Mouse (Mus musculus) midbrain, embryonic 10.5 days (tissue): ENCODE measurements around the gene Cenpv. TPM values are rescaled to one million over a fixed set of nuclear protein-coding genes. Genes with fewer than 3 reads are reported as not detected.

Experiments
- DNase-seq: peaks from one replicate; pipeline ENCODE4 v3.0.0-alpha.2; 2017; ENCODE audit warnings: low spot score
- H3K27ac ChIP-seq: fragments of 300-500 bp; sonication (generic); replicated peaks from 2 replicates; pipeline ENCODE4 v1.5.1; 2016; ENCODE audit warnings: mild to moderate bottlenecking
- H3K27me3 ChIP-seq: fragments of 300-500 bp; sonication (generic); 2 replicates; pipeline ENCODE4 v1.6.1; 2016; ENCODE audit warnings: low read depth, mild to moderate bottlenecking; ENCODE audit not compliant: poor library complexity, severe bottlenecking
- H3K36me3 ChIP-seq: fragments of 300-500 bp; sonication (generic); 2 replicates; pipeline ENCODE4 v1.6.1; 2016; ENCODE audit warnings: mild to moderate bottlenecking, moderate library complexity
- H3K4me1 ChIP-seq: fragments of 300-500 bp; sonication (generic); 2 replicates; pipeline ENCODE4 v1.6.1; 2016
- H3K4me3 ChIP-seq: fragments of 300-500 bp; sonication (generic); 2 replicates; pipeline ENCODE4 v1.5.1; 2016; ENCODE audit warnings: mild to moderate bottlenecking, moderate library complexity
- H3K9me3 ChIP-seq: fragments of 300-500 bp; sonication (generic); replicated peaks from 2 replicates; pipeline ENCODE4 v1.6.1; 2016; ENCODE audit warnings: mild to moderate bottlenecking
- WGBS: fragments of 180-500 bp; shearing (Covaris S2); methylation state at CpG from one replicate; pipeline ENCODE4 v1.1.7; 2016; 5-methylcytosine and 5-hydroxymethylcytosine counted together
- polyA plus RNA-seq: library from polyadenylated mRNA; unstranded; fragments of >200 nt; fragmentation: Nextera tagmentation; extraction: Ambion mirVana; gene quantifications from 2 replicates; pipeline ENCODE4 v1.2.1, GENCODE M21; 2016

Gene Cenpv
- polyA plus RNA-seq, 1 experiment from 2014 or later: 41.7 TPM

DNA sequence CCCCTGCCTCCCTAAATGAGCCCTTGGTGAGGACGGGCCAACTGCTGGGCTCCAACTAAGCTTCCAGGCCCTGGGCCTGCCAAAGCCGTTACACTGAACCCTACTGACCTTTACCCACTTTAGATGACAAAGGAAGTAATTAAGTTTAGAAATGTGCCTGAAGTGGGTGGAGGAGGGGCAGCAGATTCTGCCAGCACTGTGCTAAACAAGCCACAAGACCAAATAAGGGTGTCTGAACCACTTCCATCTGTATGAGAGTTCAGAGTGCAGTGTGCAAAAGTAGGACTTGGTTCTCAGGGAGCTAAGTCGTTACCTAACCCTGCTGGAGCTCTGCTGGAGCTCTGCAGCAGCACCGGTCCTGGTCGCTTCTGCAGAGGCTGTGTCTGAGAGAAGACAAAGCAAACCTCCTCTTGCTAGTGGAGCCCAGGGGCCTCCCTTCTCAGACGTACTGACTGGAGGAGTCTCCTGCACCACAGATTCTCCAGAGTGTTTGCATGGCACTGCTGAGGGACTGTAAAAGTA, 44.2 kb downstream of the Cenpv start:
- peaks cover 14% of the 10 kb centered on the region for H3K4me1 ChIP-seq
- DNase-seq: peak; percentile 53
- no peaks in the 10 kb centered on the region for H3K27me3 ChIP-seq
- no peak overlapping the region for H3K4me3 ChIP-seq
- H3K9me3 ChIP-seq: no peaks in the 10 kb centered on the region
- H3K36me3 ChIP-seq: no peaks in the 10 kb centered on the region
- WGBS: 2% methylated on average over 6 of the region's 6 CpGs
- H3K27ac ChIP-seq: peak overlapping the region; percentile 75

DNA sequence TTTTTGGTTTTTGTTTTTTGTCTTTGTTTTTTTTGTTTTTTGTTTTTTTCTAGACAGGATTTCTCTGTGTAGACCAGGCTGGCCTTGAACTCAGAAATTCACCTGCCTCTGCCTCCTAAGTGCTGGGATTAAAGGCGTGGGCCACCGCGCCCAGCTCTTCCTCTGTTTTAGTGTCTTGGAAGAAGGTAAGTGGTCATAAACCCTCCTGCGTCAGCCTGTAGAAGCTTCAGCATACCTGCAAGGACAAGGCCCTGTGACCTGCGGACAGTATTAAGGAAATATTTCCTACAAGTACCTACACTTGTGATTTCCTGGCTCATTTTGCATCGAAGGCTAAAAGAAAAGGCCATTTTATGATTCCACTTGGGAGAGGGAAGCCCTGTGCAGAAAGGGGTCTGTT, 45.4 kb downstream of the Cenpv start:
- Histone ChIP-seq H3K9me3 (no peaks in the 10 kb centered on the region), H3K4me1 (peaks cover 14% of the 10 kb centered on the region), H3K4me3 (no peak overlapping the region), H3K27ac (no peak overlapping the region), H3K36me3 (no peaks in the 10 kb centered on the region), H3K27me3 (no peaks in the 10 kb centered on the region)
- WGBS: 96% methylated on average over 6 of the region's 6 CpGs
- no peak for DNase-seq

DNA sequence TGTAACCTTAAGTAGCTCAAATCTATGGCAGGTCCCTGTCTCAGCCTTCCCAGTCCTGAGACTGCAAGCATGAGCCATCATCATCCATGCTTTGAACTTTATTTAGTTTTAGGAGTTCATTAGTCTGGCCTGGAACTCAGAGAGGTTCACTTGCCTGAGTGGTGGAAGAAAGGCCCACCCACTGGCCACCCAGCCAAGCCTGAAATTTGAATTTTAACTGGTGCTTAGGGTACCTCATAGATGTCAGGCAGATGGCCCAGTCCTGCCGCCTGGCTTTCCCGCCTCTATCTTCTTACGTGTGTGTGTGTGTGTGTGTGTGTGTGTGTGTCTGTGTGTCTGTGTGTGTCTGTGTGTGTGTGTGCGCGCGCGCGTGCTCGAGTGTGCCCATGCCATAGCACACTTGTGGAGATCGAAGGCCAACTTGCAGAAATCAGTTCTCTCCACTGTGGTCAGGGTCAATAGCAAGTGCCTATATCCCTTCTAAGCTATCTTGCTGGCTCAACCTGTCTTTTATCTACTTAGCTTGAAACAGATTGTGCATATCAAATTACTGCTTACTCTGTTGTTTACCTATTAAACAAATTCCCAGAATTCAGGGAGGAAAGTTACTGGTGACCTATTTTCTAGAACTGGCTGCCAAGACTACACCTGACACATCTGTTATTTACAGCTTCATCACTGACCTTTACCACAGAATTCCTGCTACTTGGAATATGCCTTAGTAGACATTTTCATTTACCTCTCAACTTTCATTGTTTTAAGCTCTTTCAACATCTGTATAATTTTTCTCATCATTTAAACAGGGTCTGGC, 51.3 kb downstream of the Cenpv start:
- WGBS: 95% methylated on average over 10 of the region's 10 CpGs
- Histone ChIP-seq H3K27me3 (no peaks in the 10 kb centered on the region), H3K4me3 (no peak overlapping the region), H3K9me3 (no peaks in the 10 kb centered on the region), H3K4me1 (no peaks in the 10 kb centered on the region), H3K36me3 (no peaks in the 10 kb centered on the region), H3K27ac (no peak overlapping the region)
- no peak for DNase-seq

DNA sequence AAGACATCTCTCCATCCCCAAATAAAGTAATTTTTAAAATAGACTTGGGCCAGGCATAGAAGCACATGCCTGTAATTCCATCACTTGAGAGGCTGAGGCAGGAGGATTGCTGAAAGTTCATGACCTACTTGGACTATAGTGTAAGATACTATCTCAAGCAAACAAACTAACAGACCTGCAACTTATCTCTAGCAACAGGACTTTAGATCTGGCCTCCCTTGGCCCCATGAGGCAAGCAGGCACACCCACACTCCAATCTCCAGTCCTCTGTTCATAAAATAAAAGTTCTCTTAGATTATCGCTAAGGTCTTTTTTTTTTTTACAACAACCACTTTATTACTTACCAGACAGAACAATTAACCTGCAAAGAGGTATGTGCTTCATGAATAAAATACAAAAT, 52.1 kb downstream of the Cenpv start:
- Histone ChIP-seq H3K36me3 (no peaks in the 10 kb centered on the region), H3K4me1 (no peaks in the 10 kb centered on the region), H3K27me3 (no peaks in the 10 kb centered on the region), H3K27ac (no peak overlapping the region), H3K9me3 (no peaks in the 10 kb centered on the region), H3K4me3 (no peak overlapping the region)
- 91% methylated on average over 1 of the region's 1 CpGs for WGBS
- DNase-seq: no peak

DNA sequence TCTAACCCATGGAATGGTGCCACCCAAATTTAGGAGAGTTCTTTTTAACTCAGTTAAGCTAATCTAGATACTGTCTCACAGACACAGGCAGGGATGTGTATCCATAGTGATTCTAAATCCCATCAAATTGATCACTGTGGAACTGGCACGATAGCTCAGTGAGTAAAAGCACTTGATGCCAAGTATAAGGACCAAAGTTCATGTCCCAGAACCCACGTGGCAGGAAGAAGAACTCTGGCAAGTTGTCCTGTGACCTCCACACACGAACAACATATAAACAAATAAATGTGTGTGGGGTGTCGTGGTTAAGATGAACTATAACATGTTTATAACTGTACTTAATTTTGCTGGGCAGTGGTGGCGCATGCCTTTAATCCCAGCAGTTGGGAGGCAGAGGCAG, 59.5 kb downstream of the Cenpv start:
- H3K27me3 ChIP-seq: no peaks in the 10 kb centered on the region
- no peak overlapping the region for H3K27ac ChIP-seq
- WGBS: 91% methylated on average over 5 of the region's 5 CpGs
- no peak overlapping the region for H3K4me3 ChIP-seq
- H3K4me1 ChIP-seq: peaks cover 4% of the 10 kb centered on the region; the same call in 1 of the 2 replicates
- no peak for DNase-seq
- no peaks in the 10 kb centered on the region; the same call in 1 of the 2 replicates for H3K36me3 ChIP-seq
- no peaks in the 10 kb centered on the region for H3K9me3 ChIP-seq

DNA sequence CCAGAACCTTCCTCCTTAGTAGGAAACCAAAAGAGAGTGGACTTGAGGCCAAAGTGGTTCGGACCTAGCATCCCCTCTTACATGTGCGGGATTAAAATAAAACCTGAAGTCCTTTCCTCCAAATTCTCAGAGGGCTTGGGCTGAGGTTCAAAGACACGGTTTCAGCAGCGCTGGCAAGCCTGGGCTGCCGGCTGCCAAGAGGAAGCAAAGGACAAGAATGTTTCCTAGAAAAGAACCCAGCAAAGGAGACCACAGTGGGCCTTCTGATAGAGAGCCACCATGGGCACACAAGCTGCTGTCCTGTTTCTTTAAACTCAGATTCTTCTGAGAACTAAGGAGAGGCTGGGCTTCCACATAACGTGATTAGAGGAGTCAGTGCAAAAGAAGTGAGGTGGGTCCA, 60.1 kb downstream of the Cenpv start:
- DNase-seq: no peak
- H3K36me3 ChIP-seq: no peaks in the 10 kb centered on the region; the same call in 1 of the 2 replicates
- 78% methylated on average over 6 of the region's 6 CpGs for WGBS

DNA sequence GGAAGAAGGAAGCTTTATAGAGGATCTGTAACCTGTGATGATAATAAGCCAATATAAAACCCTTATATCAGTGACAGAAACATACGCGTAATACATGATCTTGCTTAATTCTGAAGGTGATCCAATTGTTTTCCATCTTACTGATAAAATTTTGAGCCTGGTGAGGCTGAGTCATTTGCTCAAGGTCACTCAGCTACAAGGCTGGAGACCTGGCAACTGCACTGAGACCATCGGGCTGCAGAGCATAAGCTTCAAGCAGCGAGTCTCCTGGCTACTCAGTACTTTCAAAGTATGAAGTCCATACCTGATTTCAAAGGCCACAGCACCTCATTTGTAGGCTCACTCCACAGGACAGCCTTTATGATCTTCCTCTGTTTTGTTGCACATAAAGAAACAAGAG, 62.9 kb downstream of the Cenpv start:
- no peak for DNase-seq
- H3K27ac ChIP-seq: no peak overlapping the region
- H3K4me1 ChIP-seq: peaks cover 4% of the 10 kb centered on the region; the same call in 1 of the 2 replicates
- no peaks in the 10 kb centered on the region for H3K27me3 ChIP-seq
- no peak overlapping the region for H3K4me3 ChIP-seq
- no peaks in the 10 kb centered on the region for H3K9me3 ChIP-seq
- WGBS: 94% methylated on average over 4 of the region's 4 CpGs
- H3K36me3 ChIP-seq: no peaks in the 10 kb centered on the region; the same call in 1 of the 2 replicates

More for the DNA sequence above, 60.1 kb downstream of the Cenpv start:
- no peaks in the 10 kb centered on the region for H3K27me3 ChIP-seq
- no peak overlapping the region for H3K27ac ChIP-seq
- peaks cover 4% of the 10 kb centered on the region; the same call in 1 of the 2 replicates for H3K4me1 ChIP-seq
- H3K4me3 ChIP-seq: no peak overlapping the region
- H3K9me3 ChIP-seq: no peaks in the 10 kb centered on the region

Other genes with a start within 250 kb of the Cenpv start
- 16.4 and 17.9 TPM in 2 replicates for gene Pigl, start 80.8 kb downstream of the Cenpv start, polyA plus RNA-seq
- gene Ncor1, start 80.7 kb downstream of the Cenpv start, polyA plus RNA-seq: 120 and 139 TPM in 2 replicates
- gene Ubb, start 11.9 kb upstream of the Cenpv start, polyA plus RNA-seq: 3,322 and 3,606 TPM in 2 replicates
- 3.5 and 6.4 TPM in 2 replicates for gene Trpv2, start 35.2 kb upstream of the Cenpv start, polyA plus RNA-seq
- 10.6 and 10.8 TPM in 2 replicates for gene Lrrc75a, start 109.3 kb upstream of the Cenpv start, polyA plus RNA-seq
- gene Mmgt2, start 109.4 kb upstream of the Cenpv start, polyA plus RNA-seq: 38.7 and 40.9 TPM in 2 replicates
- 13.8 and 16.5 TPM in 2 replicates for gene Zfp287, start 192.6 kb upstream of the Cenpv start, polyA plus RNA-seq
- gene Gm10428, start 213.8 kb upstream of the Cenpv start, polyA plus RNA-seq: not detected in 2 replicates